Comparison of ENCODE assay signal across 8 mouse cellular contexts in genomic region chr13:69738461-69738971, GRCm38 (mm10). TPM values are rescaled to one million over a fixed set of nuclear protein-coding genes. Genes with fewer than 3 reads are reported as not detected.
DNase-seq lines count a peak whose midpoint lies in the region; ATAC-seq lines count a peak whose summit lies in the region.

No protein-coding gene starts in this region.

- WGBS in embryonic facial prominence, embryonic 15.5 days: 1% methylated on average over 40 of the region's 40 CpGs
- 0% methylated on average over 36 of the region's 40 CpGs for WGBS in hindbrain, embryonic 15.5 days
- WGBS in limb, embryonic 12.5 days: under 1% methylated on average over 40 of the region's 40 CpGs
- under 1% methylated on average over 40 of the region's 40 CpGs for WGBS in neural tube, embryonic 12.5 days

- peaks cover 75% of the 10 kb centered on the region for H3K27me3 ChIP-seq in embryonic facial prominence, embryonic 15.5 days
- H3K27me3 ChIP-seq in hindbrain, embryonic 15.5 days: no peaks in the 10 kb centered on the region
- H3K27me3 ChIP-seq in limb, embryonic 12.5 days: peaks cover 80% of the 10 kb centered on the region
- H3K27me3 ChIP-seq in neural tube, embryonic 12.5 days (replicated peaks): peaks cover 26% of the 10 kb centered on the region

- no peaks in the 10 kb centered on the region for H3K36me3 ChIP-seq in embryonic facial prominence, embryonic 15.5 days
- H3K36me3 ChIP-seq in hindbrain, embryonic 15.5 days: no peaks in the 10 kb centered on the region
- H3K36me3 ChIP-seq in limb, embryonic 12.5 days: no peaks in the 10 kb centered on the region
- H3K36me3 ChIP-seq in neural tube, embryonic 12.5 days: no peaks in the 10 kb centered on the region; the same call in none of the 2 replicates

- DNase-seq in layer of hippocampus, postnatal 10 days (ENCODE audit: low spot score in 2 of 2): peak; percentile 44 to 56
- DNase-seq in layer of hippocampus, adult 9-11 months: no peak
- DNase-seq in adrenal gland, postnatal 25 days: peak; percentile 31
- no peak for DNase-seq in spleen, adult 12 weeks (ENCODE audit: low spot score)

- H3K4me2 ChIP-seq in embryonic facial prominence, embryonic 15.5 days (replicated peaks): peak overlapping the region; percentile 100
- peak overlapping the region; percentile 84 for H3K4me2 ChIP-seq in hindbrain, embryonic 15.5 days
- H3K4me2 ChIP-seq in limb, embryonic 12.5 days: peak overlapping the region; percentile 98
- H3K4me2 ChIP-seq in neural tube, embryonic 12.5 days (replicated peaks): peak overlapping the region; percentile 88

- peaks cover 26% of the 10 kb centered on the region for H3K4me1 ChIP-seq in embryonic facial prominence, embryonic 15.5 days
- H3K4me1 ChIP-seq in hindbrain, embryonic 15.5 days (replicated peaks): peaks cover 44% of the 10 kb centered on the region
- H3K4me1 ChIP-seq in limb, embryonic 12.5 days (replicated peaks): peaks cover 19% of the 10 kb centered on the region
- peaks cover 39% of the 10 kb centered on the region for H3K4me1 ChIP-seq in neural tube, embryonic 12.5 days

- H3K27ac ChIP-seq in embryonic facial prominence, embryonic 15.5 days (replicated peaks): no peak overlapping the region
- H3K27ac ChIP-seq in hindbrain, embryonic 15.5 days (replicated peaks): peak overlapping the region; percentile 98
- no peak overlapping the region for H3K27ac ChIP-seq in limb, embryonic 12.5 days
- peak overlapping the region; percentile 46 for H3K27ac ChIP-seq in neural tube, embryonic 12.5 days

- H3K9me3 ChIP-seq in embryonic facial prominence, embryonic 15.5 days (replicated peaks): no peaks in the 10 kb centered on the region
- no peaks in the 10 kb centered on the region for H3K9me3 ChIP-seq in hindbrain, embryonic 15.5 days
- H3K9me3 ChIP-seq in limb, embryonic 12.5 days: no peaks in the 10 kb centered on the region
- no peaks in the 10 kb centered on the region for H3K9me3 ChIP-seq in neural tube, embryonic 12.5 days

- ATAC-seq in embryonic facial prominence, embryonic 15.5 days (ENCODE audit: insufficient number of reproducible peaks, low FRiP score, low TSS enrichment, low read depth): no peak
- ATAC-seq in hindbrain, embryonic 15.5 days (ENCODE audit: low FRiP score, low read depth): 0 out of 2 replicates have a peak, but pooled peaks have one; percentile 10
- ATAC-seq in limb, embryonic 12.5 days (ENCODE audit: insufficient number of reproducible peaks, insufficient read depth, low FRiP score, low TSS enrichment, low read depth): peak; percentile 28
- no peak; the same call in 1 of the 2 replicates for ATAC-seq in neural tube, embryonic 12.5 days (ENCODE audit: low FRiP score, low read depth)

- no peak overlapping the region for H3K9ac ChIP-seq in embryonic facial prominence, embryonic 15.5 days
- peak overlapping the region; percentile 96 for H3K9ac ChIP-seq in hindbrain, embryonic 15.5 days
- H3K9ac ChIP-seq in limb, embryonic 12.5 days (replicated peaks): peak overlapping the region; percentile 48
- peak overlapping the region; percentile 90 for H3K9ac ChIP-seq in neural tube, embryonic 12.5 days

- peak overlapping the region; percentile 61 for H3K4me3 ChIP-seq in embryonic facial prominence, embryonic 15.5 days (replicated peaks)
- H3K4me3 ChIP-seq in hindbrain, embryonic 15.5 days: peak overlapping the region; percentile 94
- peak overlapping the region; percentile 72 for H3K4me3 ChIP-seq in limb, embryonic 12.5 days (replicated peaks)
- H3K4me3 ChIP-seq in neural tube, embryonic 12.5 days: peak overlapping the region; percentile 79

RNA-seq across cellular contexts. Expression of gene Ube2ql1, which starts 1.2 kb away (rescaled TPM):
- total RNA-seq in layer of hippocampus, postnatal 10 days (2021): 100 to 1,000 TPM; 201 to 208 TPM
- 2.1 and 6.0 TPM in 2 replicates for total RNA-seq in adrenal gland, postnatal 25 days (2021)
- 0.77 and 0.88 TPM in 2 replicates for polyA plus RNA-seq in embryonic facial prominence, embryonic 15.5 days (2015; fragmentation: Nextera tagmentation; extraction: Ambion mirVana)
- polyA plus RNA-seq in hindbrain, embryonic 15.5 days (2015; fragmentation: Nextera tagmentation; extraction: Ambion mirVana): 30.5 and 32.0 TPM in 2 replicates
- 2.5 and 2.9 TPM in 2 replicates for polyA plus RNA-seq in limb, embryonic 12.5 days (2016; fragmentation: Nextera tagmentation; extraction: Ambion mirVana)
- polyA plus RNA-seq in neural tube, embryonic 12.5 days (2016; fragmentation: Nextera tagmentation; extraction: Ambion mirVana): 31.3 and 34.3 TPM in 2 replicates

Comparison
In these comparisons a context has a peak if more than half of its experiments do, and no peak if none do; other contexts are left out.
1. DNase-seq: peak in layer of hippocampus, postnatal 10 days (2 of 2) and adrenal gland, postnatal 25 days (single experiment); none in layer of hippocampus, adult 9-11 months (single experiment) and spleen, adult 12 weeks (single experiment).
2. ATAC-seq: peak in hindbrain, embryonic 15.5 days (single experiment) and limb, embryonic 12.5 days (single experiment); none in embryonic facial prominence, embryonic 15.5 days (single experiment) and neural tube, embryonic 12.5 days (single experiment).
3. H3K27ac ChIP-seq: peak in hindbrain, embryonic 15.5 days (single experiment) and neural tube, embryonic 12.5 days (single experiment); none in embryonic facial prominence, embryonic 15.5 days (single experiment) and limb, embryonic 12.5 days (single experiment).
4. Peak in every context shown above with its lines, with median percentiles within 50 percentile points of each other: H3K4me2 ChIP-seq and H3K4me3 ChIP-seq.